Mouse (Mus musculus) cerebellum, adult 2 months (tissue): Measurements from ENCODE around the gene Mier3.

Experiments used
- CTCF ChIP-seq: fragments of 200-500 bp; IDR thresholded peaks from 2 replicates; pipeline ENCODE4 v1.5.1; 2011; ENCODE audit warnings: low read depth, mild to moderate bottlenecking, control low read depth, low read length, moderate library complexity, borderline replicate concordance; ENCODE audit not compliant: insufficient read depth
- POLR2A ChIP-seq: fragments of 200-500 bp; IDR thresholded peaks from 2 replicates; pipeline ENCODE4 v1.6.1; 2011; ENCODE audit warnings: low read length, control low read depth, borderline replicate concordance; ENCODE audit not compliant: insufficient read depth

DNA sequence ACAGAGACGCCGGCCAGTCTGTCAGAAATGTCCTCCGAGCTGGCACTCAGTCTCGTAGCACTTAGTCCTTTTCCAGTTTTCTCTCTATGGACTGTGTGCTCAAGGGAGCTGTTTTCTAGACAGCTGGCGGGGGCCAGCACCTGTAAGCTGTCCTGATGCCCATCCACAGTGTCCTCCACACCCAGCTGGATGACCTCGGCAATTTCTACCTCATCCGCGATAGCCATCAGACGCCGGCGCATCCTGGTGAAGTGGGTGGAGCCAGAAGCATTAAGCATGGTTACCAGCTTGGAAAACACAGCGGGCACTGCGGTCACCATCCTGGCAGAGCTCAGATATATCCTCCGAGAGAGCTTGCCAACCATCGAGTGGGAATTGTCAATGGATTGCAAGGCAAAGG lies 75.2 kb downstream of the Mier3 start:
- TF ChIP-seq CTCF (no peak), POLR2A (no peak)
